Mouse (Mus musculus) erythroid progenitor cell, adult 5-6 weeks (primary cell): ENCODE data around the gene Rpl18. TPM values are rescaled to one million over a fixed set of nuclear protein-coding genes. Genes with fewer than 3 reads are reported as not detected.
A peak's percentile ranks its signal among the peaks of the same experiment; 100 is the strongest.

Experiments
- ATAC-seq: replicated peaks from 2 replicates; pipeline ENCODE4 v1.8.0; 2016; ENCODE audit warnings: moderate number of reproducible peaks, mild to moderate bottlenecking, moderate TSS enrichment, inconsistent platforms; ENCODE audit not compliant: poor library complexity, low FRiP score, severe bottlenecking
- total RNA-seq, 2 experiments: library from RNA; stranded (forward) in 1 of 2; stranded (reverse) in 1 of 2; fragments of 150-400 nt in 1 of 2; fragments of 186-747, 209-891 nt in 1 of 2; gene quantifications; 2 replicates each; pipeline versions ENCODE4 v1.2.3 to v1.2.4; 2015 to 2017; ENCODE audit warnings: low replicate concordance in 2 of 2

Rpl18 gene
- total RNA-seq, 2 experiments from 2014 or later: 281 to 522 TPM

- ATAC-seq: no peak
Observed at GRCm38 (mm10) chr7:45711316-45712021, 3.8 kb upstream of the Rpl18 start.

DNA sequence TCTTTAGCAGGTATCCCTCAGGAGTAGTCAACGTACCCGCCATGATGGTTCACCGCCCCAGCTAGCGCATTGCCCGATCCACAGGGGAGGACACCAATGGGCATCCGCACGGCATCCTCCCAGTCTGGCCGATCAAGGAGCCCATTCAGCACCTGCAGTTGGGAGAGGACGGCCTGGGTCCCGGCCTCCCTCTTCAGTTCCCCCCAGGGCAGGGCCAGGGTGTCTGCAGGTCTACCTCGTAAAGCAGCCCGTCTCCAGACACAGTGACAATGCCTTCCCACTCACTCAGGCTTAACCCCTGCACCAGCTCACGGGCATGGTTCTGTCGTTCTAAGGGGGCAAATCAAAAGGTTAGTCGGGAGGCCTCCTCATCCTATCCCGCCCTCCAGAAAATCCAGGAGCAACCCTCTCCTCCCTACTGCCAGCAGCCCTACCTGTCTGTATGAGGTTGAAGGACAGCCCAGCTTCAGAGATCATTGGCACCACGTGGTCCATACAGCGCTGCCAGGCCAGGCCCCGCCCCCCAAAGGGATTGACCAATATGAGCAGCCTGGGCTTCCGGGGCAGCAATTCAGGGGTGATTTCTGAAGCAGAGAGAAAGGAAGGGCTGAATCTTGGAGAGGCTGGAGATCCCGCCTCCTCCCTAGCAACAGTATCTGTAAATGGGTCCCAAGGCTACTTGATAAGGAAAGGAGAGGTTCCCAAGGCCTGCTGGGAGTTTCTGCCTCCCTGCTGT is 3.1 kb upstream of the Rpl18 start:
- no peak for ATAC-seq

DNA sequence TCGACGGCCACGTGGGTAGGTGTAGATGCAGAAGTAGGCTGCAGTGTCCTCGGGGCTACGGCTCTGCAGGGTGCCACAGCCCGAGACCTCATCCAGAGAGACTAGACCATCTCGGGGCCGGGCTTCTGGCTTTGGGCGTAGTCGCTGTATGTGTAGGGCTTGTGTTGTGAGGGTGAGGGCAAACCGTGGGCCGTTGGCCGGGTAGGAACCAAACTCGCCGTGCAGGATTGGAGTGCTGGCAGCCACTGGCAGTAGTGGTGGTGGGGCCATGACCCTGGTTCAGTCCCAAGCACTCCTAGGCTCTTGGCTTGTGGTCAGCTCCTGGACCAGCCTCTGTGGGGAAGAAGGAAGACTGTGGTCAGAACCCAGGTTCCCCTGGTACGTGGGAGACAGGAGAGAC is 1.9 kb upstream of the Rpl18 start:
- no peak for ATAC-seq

DNA sequence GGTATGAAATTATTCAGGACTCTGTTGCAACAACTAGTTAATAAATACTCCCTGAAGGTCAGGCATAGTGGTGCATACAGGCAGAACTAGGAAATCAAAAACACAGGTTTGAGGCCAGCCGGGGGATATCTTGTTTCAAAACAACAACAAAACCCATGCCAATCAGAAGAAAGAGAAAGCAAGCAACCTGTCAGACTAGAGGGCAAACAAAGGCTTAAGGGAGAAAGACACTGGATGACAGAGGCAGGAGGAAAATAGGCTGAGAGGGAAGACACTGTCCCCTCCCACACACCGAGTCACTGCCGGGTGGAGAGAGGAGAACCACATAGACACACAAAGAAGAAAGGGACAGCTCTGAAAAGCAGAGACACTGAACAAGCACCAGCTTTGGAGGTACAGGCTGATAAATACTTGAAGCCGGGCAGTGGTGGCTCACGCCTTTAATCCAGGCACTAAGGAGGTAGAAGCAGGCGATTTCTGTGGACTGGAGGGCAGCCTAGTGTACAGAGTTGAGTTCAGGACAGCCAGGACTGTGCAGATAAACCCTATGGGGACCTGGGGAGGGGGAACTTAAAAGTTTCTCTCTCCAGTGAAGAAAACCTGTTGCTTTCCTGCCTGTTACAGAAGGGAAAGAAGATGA is 1.3 kb upstream of the Rpl18 start:
- ATAC-seq: no peak

DNA sequence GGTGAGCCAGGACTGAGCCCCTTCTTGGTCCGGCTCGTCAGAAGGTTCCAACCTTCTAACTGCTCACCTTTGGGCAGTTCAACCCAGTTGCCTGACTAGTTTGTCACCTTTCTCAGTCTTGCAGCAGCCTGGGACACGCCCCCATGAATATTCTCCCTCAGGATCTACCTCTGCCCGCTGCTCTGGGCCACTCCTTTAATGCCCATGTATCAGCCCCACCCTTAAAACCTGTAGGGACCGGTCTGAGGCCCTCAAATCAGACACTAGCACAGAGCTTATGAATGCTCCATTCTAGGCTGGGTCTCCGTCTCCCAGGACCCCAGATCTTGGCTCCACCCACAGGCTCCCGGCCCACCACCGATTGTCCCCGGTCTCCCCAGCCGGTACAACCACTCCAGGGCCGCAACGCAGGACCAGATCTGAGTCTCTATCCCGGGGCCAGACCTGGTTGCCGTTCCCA is 597 bp upstream of the Rpl18 start:
- peak; percentile 52 for ATAC-seq

- no peak for ATAC-seq
Observed at GRCm38 (mm10) chr7:45715741-45716459, 643 bp downstream of the Rpl18 start.

GRCm38 (mm10) chr7:45716460-45716857 is 1.2 kb downstream of the Rpl18 start:
- ATAC-seq: no peak

- ATAC-seq: peak; percentile 33
Observed at GRCm38 (mm10) chr7:45716952-45717917, 2.0 kb downstream of the Rpl18 start.

DNA sequence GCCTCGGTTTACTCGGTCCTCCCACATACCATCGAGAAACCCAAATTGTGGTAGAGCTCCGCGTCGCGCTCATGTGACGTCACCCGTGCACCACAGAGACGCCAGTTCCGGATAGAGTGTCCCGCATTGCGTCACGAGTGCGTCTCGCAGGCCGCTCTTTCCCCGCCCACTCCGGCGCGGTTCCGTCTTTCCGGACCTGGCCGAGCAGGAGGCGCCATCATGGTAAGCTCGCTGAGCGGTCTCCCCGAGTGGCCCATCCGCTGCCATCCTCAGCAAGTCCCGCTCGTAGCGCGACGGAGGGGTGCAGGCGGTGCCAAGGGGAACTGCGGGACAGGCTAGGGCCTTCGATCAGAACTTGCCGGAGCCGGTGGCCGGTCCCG is 2.7 kb downstream of the Rpl18 start, which contains the start of gene Sphk2:
TSS of gene Sphk2 (minus strand) at position 85 of the 380 bp plus-strand sequence.
- peak; percentile 66 for ATAC-seq

DNA sequence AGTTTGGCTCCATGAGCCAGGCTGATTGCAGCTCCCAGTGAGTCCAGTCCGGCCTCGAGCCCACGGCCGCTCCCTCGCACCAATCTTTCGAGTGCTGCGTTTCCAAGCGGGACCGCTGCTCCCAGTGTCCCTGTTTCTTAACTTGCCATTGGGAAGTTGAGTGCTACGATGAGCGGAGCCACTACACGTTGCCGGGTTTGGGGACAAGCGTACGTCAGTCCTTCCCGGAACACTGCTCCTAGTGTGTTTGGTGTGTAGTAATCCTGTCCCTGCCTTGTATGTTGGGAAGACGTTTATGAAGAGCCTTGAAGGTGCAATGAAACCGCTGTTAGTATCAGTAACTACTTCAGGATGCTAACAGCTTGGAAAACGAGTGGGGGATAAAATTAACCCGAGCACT is 3.1 kb downstream of the Rpl18 start:
- no peak for ATAC-seq

DNA sequence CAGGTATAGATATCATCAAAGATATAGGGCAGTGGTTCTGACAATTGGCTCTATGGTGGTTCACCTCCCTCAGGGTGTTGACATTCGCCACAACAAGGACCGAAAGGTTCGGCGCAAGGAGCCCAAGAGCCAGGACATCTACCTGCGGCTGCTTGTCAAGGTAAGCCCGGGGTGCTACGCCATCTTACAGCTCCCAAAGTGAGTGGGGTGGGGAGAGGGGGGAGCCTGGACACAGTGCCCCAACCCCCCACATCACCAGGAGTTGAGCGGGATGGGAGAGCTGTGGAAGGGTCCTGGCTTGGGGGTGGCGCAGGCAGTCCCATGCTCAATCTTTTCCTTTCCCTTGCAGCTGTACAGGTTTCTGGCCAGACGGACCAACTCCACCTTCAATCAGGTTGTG is 3.9 kb downstream of the Rpl18 start:
- ATAC-seq: no peak

- no peak for ATAC-seq
Observed at GRCm38 (mm10) chr7:45719738-45720412, 4.6 kb downstream of the Rpl18 start.

GRCm38 (mm10) chr7:45720413-45721233 is 5.4 kb downstream of the Rpl18 start, which contains the start of gene Fam83e:
Fam83e (plus strand) TSS chr7:45721212.
- ATAC-seq: no peak

- ATAC-seq: no peak
Observed at GRCm38 (mm10) chr7:45721234-45721571, 5.9 kb downstream of the Rpl18 start.

GRCm38 (mm10) chr7:45721642-45722347 is 6.5 kb downstream of the Rpl18 start:
- no peak for ATAC-seq

DNA sequence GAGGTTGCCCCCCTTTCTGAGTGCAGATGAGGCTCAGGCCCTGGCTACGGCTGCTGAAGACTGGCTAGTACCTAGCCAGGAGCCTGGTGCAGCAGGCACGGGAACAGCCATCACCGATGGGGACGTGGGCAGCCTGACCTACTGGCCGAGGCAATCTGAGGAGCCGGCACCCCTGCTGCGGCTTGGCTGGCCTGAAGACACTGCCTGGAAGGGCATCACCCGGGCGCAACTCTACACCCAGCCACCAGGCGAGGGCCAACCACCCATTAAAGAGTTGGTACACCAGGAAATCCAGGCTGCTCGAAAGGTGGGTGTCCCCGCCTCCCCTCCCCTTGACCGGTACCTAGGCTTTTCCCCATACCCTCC is 7.1 kb downstream of the Rpl18 start:
- no peak for ATAC-seq

GRCm38 (mm10) chr7:45723301-45723700 is 8.0 kb downstream of the Rpl18 start:
- no peak for ATAC-seq
